Mouse (Mus musculus) kidney, adult 2 months (tissue): ENCODE data around the gene Cnih4.

Experiments used
- CTCF ChIP-seq: fragments of 200-500 bp; conservative IDR thresholded peaks from 2 replicates; pipeline ENCODE4 v1.5.1; 2011; ENCODE audit warnings: low read depth, mild to moderate bottlenecking, control low read depth, low read length, moderate library complexity, mixed read lengths; ENCODE audit not compliant: insufficient read depth, insufficient read length
- POLR2A ChIP-seq: fragments of 200-500 bp; IDR thresholded peaks from one replicate; pipeline ENCODE4 v1.6.1; 2011; ENCODE audit warnings: low read depth, low read length, control low read depth

DNA sequence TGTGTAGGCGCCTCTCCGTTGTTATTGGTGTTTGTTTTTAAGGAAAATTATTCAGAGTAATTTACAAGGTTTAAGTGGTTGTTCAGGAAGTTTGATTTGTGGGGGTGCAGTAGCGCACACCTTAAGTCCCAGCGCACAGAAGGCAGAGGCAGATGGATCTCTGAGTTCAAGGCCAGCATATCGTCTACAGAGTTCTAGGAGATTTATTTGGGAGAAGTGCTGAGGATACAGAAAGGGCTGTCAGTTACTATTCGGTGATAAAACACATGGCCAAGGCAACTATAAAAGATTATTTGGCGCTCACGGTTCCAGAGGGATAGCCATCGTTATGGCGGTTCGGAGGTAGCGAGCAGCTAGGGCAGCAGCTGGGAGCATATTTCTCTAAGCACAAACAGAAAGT lies 473 bp downstream of the Cnih4 start:
- TF ChIP-seq CTCF (no peak), POLR2A (no peak)
